Mouse (Mus musculus): ENCODE results near the gene Atp13a3. TPM values are rescaled to one million over a fixed set of nuclear protein-coding genes. Genes with fewer than 3 reads are reported as not detected.

Atp13a3 gene
- polyA plus RNA-seq, 1 experiment: 33.0 TPM

DNA sequence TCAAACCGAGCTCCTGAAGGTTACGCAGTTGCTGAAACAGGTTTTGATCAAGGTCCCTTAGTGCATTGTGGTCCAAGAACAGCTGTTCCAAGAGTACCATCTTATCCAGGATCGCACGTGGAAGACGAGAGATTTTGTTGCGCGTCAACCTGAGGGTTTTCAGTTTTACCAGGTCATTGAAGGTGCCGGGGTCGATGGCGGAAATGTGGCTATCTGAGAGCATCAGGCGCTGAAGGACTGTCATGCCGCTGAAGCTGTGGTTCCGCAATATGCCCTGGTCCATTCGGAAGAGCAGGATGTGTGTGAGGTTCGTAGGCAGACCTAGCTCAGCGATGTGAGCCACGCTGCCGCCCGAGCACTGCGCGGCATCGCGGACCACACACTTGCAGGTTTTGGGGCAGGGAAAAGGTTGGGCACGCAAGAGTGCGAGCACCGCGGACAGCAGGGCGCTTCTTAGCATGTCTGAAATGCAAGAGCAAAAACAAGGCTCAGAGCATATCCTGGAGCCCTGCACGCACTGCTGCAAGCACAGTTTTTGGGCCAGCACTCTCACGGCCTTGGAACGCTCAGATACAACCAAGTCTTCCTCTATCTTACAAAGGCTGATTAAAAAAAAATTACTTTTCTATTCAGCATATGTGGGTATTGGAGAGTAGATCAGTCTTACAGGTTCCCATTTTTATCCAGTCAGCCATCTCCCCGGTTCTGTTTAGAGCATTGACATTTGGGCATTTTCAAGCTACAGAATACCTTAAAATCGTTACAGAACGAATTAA is 96.2 kb downstream of the Atp13a3 start:
- TF ChIP-seq CTCF (IDR thresholded peaks at IDR 0.05; ENCODE audit: borderline replicate concordance, extremely low read depth, insufficient read depth, insufficient read length) (no peak), POLR2A (IDR thresholded peaks at IDR 0.05; ENCODE audit: borderline replicate concordance, extremely low read depth, insufficient read depth, insufficient read length, poor library complexity, severe bottlenecking) (no peak)
- peak; percentile 51 for DNase-seq (ENCODE audit: low read depth)

DNA sequence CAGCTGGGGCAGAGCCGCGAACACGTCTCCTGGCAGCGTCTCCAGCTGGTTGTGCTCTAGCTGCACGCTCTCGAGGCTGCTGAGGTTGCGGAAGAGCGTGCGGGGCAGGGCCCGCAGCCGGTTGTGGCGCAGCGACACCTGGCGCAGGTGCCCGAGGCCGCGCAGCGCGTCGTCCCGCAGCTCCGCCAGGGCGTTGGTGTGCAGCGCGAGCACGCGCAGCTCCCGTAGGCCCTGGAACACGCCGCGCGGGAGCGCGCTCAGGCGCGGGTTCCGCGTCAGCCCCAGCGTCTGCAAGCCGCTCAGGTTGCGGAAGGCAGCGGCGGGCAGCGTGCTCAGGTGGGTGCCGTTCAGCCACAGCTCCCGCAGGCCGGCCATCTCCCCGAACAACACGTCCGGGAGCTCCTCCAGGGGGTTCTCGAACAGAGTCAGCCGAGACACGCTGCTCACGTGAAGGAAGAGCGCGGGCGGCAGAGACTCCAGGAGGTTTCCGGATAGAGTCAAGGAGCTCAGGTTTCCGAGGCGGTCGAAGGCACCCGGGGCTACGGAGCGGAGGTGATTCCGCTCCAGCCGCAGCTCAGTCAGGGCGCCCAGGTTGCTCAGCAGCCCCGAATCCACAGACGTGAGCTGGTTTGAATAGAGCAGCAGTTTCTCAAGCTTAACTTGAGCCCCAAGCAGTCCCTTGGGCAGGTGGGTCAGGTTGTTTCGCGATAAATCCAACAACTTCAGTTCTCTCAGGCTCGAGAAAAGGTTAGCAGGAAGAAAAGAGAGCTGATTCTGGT is 97.0 kb downstream of the Atp13a3 start:
- TF ChIP-seq POLR2A (IDR thresholded peaks at IDR 0.05; ENCODE audit: borderline replicate concordance, extremely low read depth, insufficient read depth, insufficient read length, poor library complexity, severe bottlenecking): no peak
- no peak for TF ChIP-seq CTCF (IDR thresholded peaks at IDR 0.05; ENCODE audit: borderline replicate concordance, extremely low read depth, insufficient read depth, insufficient read length)

DNA sequence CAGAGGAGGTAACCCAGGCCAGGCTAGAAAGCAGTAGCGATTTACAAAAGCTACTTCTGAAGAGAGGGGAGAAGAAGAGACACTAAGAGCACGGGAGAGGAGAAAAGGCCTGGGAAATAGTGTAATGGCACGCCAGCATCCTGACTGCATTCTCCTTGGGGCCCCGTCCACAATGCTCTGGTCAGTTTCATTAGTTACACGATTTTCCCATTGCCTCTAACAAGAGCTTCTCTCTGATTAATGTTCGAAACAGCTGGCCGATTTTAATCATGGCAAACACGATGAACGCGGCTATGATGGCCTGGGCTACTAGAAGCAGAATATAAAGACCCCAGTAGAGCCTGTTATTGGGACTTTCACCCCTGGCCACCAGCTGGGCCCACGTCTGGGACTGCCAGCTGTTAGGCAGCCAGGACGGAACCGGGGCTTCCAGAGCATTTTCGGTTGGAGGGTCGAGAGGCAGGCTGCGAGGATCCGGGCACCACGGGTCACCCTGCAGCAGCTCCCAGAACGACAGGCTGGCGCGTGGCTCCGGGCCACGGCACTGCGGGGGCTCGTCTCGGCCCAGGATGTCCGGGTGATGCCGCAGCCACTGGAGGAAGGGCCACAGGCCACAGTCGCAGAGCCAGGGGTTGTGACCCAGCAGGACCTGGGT is 97.7 kb downstream of the Atp13a3 start:
- TF ChIP-seq CTCF (IDR thresholded peaks at IDR 0.05; ENCODE audit: borderline replicate concordance, extremely low read depth, insufficient read depth, insufficient read length) (no peak), POLR2A (IDR thresholded peaks at IDR 0.05; ENCODE audit: borderline replicate concordance, extremely low read depth, insufficient read depth, insufficient read length, poor library complexity, severe bottlenecking) (no peak)
- peak; percentile 13 for DNase-seq (ENCODE audit: low read depth)

More for the DNA sequence above, 97.0 kb downstream of the Atp13a3 start:
- peak; percentile 84 for DNase-seq (ENCODE audit: low read depth)

DNA sequence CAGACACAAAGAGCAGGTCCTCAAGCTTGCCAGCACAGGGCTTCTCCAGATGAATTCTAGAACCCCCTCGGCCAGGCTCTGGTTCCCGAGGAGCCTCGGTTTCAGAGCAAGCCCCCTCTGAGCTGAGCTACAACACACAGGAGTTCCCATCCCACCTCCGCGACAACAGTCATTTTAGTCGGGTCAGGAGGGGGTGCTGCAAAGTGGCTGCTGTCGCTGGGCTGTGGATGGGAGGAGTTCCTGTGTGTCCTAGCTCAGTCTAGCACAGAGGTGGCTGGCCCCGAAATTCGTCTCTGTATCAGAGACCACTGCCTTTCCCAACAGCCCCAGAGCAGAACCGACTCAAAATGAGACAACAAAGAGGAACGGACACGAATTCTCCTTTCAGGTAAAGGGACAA is 98.5 kb downstream of the Atp13a3 start:
- TF ChIP-seq POLR2A (IDR thresholded peaks at IDR 0.05; ENCODE audit: borderline replicate concordance, extremely low read depth, insufficient read depth, insufficient read length, poor library complexity, severe bottlenecking) (no peak), CTCF (IDR thresholded peaks at IDR 0.05; ENCODE audit: borderline replicate concordance, extremely low read depth, insufficient read depth, insufficient read length) (no peak)
- no peak for DNase-seq (ENCODE audit: low read depth)

GRCm38 (mm10) chr16:30306102-30306501 is 99.7 kb downstream of the Atp13a3 start:
- TF ChIP-seq CTCF (IDR thresholded peaks at IDR 0.05; ENCODE audit: borderline replicate concordance, extremely low read depth, insufficient read depth, insufficient read length) (no peak), POLR2A (IDR thresholded peaks at IDR 0.05; ENCODE audit: borderline replicate concordance, extremely low read depth, insufficient read depth, insufficient read length, poor library complexity, severe bottlenecking) (no peak)
- no peak for DNase-seq (ENCODE audit: low read depth)

DNA sequence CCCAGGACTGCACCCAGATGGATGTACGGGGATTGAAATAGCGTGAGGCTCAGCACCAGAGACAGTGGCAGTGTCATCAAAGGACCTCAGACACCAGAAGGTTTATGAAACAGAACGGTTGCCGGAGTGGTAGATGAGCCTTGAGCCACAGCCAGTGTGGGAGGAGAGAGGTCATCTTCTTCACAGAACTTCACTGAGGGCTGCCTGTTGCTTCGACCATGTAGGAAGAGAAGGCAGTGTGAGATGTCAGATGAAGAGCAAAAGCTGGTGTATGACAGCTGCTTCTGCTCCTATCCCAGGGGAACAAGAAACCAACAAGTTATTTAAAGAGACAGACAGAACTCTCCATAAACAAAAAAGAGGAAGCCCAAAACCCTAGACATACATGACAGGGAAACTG is 101.5 kb downstream of the Atp13a3 start:
- no peak for DNase-seq (ENCODE audit: low read depth)
- TF ChIP-seq CTCF (IDR thresholded peaks at IDR 0.05; ENCODE audit: borderline replicate concordance, extremely low read depth, insufficient read depth, insufficient read length): no peak
- no peak for TF ChIP-seq POLR2A (IDR thresholded peaks at IDR 0.05; ENCODE audit: borderline replicate concordance, extremely low read depth, insufficient read depth, insufficient read length, poor library complexity, severe bottlenecking)

- TF ChIP-seq CTCF (IDR thresholded peaks at IDR 0.05; ENCODE audit: borderline replicate concordance, extremely low read depth, insufficient read depth, insufficient read length): no peak
- no peak for DNase-seq (ENCODE audit: low read depth)
These were observed 102.4 kb downstream of the Atp13a3 start for GRCm38 (mm10) chr16:30303411-30303810.

DNA sequence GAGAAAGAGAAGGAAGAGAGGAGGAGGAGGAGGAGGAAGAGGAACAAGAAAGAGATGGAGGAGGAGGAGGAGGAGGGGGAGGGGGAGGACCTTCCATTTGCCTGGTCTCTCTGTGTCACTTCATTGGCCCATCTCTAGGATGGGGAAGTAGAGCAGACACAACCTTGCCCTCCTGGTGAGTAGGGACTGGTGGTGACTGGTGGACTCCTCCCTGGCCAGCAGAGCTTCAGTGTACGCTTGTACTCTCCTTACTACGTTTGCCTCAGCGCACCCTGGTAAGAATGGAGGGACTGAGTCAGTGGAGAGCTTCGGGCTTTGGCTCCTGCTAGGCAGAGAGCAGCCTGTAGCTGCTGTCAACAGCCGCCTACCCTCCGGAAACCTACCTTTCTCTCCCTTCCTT is 103.1 kb downstream of the Atp13a3 start:
- DNase-seq (ENCODE audit: low read depth): no peak
- no peak for TF ChIP-seq CTCF (IDR thresholded peaks at IDR 0.05; ENCODE audit: borderline replicate concordance, extremely low read depth, insufficient read depth, insufficient read length)

DNA sequence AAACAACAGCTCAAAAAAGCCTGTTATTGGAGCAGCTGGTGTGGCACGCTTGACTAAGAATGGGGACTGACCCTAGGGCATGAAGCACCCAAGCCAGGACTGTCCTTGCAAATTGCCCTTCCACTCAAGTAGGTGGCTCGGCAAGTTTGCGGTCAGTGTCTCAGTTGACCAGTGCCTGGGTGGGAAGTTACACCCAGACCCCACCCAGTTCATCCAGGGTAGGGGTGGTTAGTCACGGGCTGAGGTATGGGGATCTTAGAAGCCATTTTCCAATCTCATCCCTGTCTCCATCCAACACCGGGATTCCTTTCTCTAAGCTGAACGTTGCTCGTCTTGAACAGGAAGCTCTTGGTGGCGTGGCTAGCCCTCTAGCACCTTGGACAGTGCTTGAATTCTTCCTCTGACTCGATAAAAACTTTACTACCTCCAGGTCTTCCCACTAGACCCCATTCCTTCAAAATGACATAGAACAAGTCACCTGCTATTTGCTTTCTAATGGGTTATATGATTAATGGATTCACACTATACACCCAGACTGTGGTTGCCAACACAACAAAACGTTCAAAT is 106.0 kb downstream of the Atp13a3 start:
- DNase-seq (ENCODE audit: low read depth): no peak
- TF ChIP-seq CTCF (IDR thresholded peaks at IDR 0.05; ENCODE audit: borderline replicate concordance, extremely low read depth, insufficient read depth, insufficient read length) (no peak), POLR2A (IDR thresholded peaks at IDR 0.05; ENCODE audit: borderline replicate concordance, extremely low read depth, insufficient read depth, insufficient read length, poor library complexity, severe bottlenecking) (no peak)

DNA sequence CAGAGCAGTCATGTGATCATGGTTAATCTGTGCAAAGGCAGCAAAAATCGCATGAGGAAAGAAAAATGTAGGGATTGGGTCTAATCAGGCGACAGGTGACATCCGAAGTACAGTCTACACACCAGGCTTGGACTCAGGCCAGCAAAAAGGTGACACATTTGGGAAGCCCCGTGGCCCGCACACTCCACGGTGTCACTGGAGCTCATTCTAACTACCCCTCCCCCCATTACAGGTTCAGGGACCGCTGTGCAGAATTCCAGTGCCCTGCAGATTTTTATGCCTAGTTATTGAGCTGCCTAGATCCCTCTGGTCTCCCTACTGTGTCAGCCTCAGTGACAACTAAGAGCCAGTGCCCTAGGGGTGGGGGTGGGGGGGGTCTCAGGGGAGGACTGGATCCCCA is 108.3 kb downstream of the Atp13a3 start:
- DNase-seq (ENCODE audit: low read depth): no peak
- TF ChIP-seq POLR2A (IDR thresholded peaks at IDR 0.05; ENCODE audit: borderline replicate concordance, extremely low read depth, insufficient read depth, insufficient read length, poor library complexity, severe bottlenecking) (no peak), CTCF (IDR thresholded peaks at IDR 0.05; ENCODE audit: borderline replicate concordance, extremely low read depth, insufficient read depth, insufficient read length) (no peak)

DNA sequence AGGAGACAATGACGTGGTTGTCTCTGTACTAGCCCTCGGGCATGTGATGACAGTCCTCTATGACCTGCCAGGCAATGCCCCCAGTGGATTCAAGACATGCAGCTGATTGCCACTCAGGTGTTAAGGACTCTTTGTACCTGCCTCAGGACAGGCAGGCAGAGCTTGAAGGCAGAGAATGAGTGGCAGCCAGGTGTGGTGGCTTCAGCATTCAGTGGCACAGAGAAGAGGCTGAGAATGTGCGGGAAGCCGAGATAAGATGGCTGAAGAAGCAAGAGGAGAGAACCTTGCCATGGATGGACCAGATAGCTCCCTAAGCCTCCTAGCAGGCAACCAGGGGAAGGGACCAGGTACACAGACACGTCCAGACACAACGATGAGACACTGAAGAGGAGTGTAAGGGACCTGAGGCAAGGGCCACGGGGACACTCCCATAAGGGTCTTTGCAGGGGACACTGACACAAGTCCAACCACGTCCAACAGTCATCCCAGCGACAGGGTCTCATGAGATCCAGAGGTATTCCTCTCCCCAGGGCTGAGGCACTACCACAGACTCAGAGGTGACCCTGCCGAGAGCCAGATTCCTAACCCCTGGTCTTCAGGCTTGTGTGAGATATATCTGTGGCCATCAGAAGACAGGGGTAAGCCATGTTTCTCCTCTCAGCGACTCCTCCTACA is 109.0 kb downstream of the Atp13a3 start:
- no peak for DNase-seq (ENCODE audit: low read depth)
- TF ChIP-seq POLR2A (IDR thresholded peaks at IDR 0.05; ENCODE audit: borderline replicate concordance, extremely low read depth, insufficient read depth, insufficient read length, poor library complexity, severe bottlenecking): no peak

Data from brain, embryonic 14.5 days (tissue).